Mouse (Mus musculus): Measurements from ENCODE around the gene Cklf. TPM values are rescaled to one million over a fixed set of nuclear protein-coding genes. Genes with fewer than 3 reads are reported as not detected.
"Not testable (repeated sequence)": the region's sequence is repeated elsewhere in the genome, so short reads cannot be mapped to it uniquely, and the experiment has no call there.

The Cklf gene
- polyA plus RNA-seq, 3 experiments from 2014 or later: 92.1 to 108 (median 97.9) TPM

- ATAC-seq: not testable (repeated sequence)
Observed at GRCm38 (mm10) chr8:104264271-104264935, 13.7 kb downstream of the Cklf start.

DNA sequence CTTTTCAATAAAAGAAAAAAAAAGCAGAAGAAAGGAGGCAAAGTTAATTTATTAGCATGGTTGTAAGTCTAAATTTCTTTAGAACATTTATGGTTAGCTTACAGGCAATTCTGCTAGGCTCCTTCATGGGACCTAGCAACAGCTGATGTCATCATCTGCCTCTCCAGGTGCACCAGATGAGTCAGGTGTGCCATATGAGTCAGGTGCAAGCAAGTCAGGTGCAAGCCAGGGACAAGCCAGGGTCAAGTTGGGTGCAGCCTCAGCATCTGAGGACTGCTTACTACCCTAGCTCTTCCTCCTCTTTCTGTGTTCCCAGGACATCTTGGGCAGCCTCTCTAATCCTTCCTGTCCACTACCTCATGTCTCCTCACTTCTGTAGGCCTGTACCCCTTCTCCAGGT lies 17.7 kb downstream of the Cklf start:
- no peak for ATAC-seq

DNA sequence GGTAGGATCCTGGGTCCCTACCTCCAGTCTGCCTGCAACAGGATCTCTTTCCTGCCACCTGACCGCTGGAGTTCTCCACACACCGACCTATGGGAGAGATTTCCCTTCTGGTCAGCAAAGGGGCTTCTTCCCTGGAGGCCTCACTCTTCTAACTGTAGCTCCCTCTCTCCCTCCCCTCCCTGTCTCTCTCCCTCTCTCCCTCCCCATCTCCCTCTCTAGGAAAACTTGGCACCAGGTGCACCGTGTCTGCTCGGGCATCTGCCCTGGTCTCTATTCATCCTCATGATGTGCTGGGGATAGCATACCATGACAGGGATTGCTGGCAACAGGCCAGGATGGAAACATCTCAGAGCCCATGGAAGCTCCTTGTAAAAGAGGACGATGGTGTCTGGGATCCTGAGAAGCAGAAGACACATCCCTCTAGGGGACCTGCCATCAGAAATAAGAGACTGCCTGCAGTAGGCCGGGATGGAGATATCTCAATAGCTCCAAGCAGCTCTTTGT lies 18.3 kb downstream of the Cklf start:
- ATAC-seq: no peak

DNA sequence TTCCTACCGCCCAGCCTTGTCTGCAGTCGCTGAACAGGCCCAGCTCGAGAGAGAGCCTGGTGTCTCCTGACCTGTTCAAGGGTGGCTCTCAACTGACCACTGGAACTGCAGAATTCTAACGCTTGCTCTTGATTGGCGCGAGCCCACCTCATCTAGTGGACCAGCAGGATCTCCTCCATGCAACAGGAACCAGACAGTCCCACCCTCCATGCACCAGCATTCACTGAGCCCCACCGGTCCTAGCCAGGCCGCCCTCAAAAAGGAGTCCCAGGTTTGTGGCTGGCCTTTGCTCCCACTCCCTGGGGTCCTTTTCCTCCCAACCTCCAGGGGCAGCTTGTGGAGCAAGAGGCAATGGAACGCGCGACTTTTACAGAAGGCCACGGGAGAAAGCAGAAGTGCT lies 42.4 kb downstream of the Cklf start, which contains the start of gene Cmtm2a:
Gene Cmtm2a (minus strand): TSS at position 101 of the 400 bp plus-strand sequence.
- ATAC-seq: not testable (repeated sequence)

DNA sequence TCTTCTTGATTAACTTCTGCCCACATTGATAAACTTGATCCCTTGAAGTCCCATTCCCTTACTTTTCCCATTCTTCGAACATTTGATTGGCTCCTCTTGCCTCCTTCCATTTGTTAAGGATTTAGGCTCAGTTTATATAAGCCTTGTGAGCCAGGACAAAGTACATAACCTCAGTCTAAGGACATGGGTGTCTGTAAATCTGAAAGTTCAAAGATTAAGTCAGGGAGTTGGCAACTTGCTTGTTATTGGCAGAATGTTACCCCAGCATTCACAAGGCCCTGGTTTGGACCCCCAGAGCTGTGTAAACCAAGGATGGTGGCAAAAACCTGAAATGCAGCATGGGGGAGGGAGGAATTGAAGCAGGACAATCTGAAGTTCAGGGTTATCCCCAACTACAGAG lies 43.7 kb downstream of the Cklf start:
- ATAC-seq: no peak

DNA sequence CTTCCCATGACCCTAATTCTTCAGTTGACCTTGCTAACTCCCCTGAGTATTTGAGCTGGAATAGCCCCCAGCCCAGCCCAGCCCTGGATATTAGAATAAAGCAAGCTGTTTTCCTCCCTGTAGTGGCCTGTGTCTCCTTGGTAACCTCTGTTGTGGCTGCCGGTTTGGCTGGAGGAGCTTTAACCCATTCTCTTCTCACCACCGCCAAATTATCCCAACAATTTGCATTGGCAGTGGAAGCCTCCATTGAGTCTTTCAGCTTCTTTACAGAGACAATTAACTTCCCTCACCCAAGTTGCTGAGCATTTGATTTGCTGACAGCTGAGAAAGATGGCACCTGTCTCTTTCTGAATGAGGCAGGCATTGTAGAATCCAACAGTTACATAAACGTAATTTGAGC lies 50.9 kb downstream of the Cklf start:
- ATAC-seq: not testable (repeated sequence)

- ATAC-seq: not testable (repeated sequence)
Observed at GRCm38 (mm10) chr8:104302536-104302935, 51.9 kb downstream of the Cklf start.

DNA sequence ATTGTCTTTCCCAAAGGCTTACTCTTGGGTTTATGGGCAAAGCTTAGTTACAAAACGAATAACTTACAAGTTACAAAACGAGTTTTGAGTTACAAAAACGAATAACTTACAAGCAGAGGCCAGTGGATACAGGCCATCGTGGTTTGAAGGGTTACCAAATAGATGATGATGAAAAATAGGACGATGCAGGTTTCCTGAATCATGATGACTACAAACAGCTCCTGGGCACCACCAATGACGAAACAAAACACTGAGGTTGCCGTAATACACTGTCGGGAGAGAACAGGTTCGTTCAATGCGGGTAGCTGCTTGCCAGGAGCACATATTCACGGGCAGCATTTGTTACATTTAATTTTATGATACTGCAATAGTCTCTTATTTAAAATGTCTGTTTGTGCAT lies 54.3 kb downstream of the Cklf start:
- no peak for ATAC-seq

DNA sequence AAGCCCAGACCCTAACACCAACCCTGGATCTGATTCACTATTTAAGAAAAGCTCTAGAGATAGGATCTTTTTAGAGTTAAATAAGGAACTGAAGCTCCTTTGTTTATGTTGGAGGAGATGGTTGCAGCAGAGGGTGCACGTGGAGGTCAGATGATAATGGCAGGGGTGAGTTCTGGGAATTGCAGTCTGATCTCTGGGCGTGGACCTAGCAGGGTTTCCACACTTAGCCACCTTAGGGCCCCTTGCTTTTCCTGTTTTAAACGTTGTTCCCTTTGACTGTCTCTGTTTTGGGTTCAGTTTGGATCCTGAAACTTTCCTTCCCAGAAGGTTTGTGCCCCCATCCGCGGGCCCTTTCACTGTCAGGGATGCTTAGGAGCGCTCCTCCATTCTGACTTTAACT lies 57.7 kb downstream of the Cklf start:
- ATAC-seq: not testable (repeated sequence)

DNA sequence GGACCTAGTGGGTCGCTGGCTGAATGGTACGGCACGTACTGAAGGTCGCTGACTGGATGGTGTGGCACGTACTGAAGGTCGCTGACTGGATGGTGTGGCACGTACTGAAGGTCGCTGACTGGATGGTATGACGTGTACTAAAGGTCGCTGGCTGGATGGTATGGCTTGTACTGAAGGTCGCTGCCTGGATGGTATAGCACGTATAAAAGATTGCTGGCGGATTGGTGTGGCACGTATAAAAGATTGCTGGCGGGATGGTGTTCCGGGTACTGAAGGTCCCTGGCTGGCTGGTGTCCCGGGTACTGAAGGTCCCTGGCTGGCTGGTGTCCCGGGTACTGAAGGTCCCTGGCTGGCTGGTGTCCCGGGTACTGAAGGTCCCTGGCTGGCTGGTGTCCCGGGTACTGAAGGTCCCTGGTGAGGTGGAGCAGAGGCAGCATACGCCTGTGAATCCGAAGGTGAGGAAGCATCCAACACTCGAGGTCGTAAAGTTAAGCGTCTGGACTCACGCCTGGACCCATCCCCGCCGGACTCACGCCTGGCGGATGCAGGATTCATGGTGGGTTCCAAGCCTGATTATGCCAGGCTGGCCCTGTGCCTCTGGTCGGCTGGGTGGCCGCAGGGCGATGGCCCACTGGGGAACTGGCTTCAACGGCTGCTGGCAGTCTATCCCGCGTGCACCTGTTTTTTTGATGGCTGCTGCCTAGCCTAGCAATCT lies 58.9 kb downstream of the Cklf start, which contains the start of the genes Gm45711 and Cmtm1:
Gene Gm45711 (minus strand): TSS at position 641 of the 715 bp plus-strand sequence.
Gene Cmtm1 (minus strand): TSS at position 705 of the 715 bp plus-strand sequence.
- not testable (repeated sequence) for ATAC-seq

DNA sequence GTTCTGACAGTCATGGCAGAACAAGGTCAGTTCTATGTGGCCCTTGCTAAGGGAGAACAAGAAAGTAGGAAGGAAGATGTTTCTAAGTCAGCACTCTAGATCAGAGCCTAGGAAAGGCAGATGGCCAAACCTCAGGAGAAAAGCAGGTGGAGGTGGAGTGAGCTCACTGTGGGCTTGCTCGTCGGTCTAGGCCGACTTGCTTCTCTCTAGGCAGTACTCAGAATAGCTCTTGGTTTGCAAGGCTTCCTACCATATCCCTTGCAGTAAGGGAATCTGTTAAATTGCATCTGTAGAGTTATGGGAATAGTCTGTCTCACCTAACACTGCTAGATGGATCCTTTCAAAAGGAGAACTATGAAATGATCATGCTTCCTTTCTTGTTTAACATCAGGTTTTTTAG lies 61.4 kb downstream of the Cklf start:
- not testable (repeated sequence) for ATAC-seq

GRCm38 (mm10) chr8:104313311-104313710 lies 62.6 kb downstream of the Cklf start:
- ATAC-seq: no peak

Other genes with a start within 250 kb of the Cklf start
- gene Cdh5, start 149.2 kb upstream of the Cklf start, polyA plus RNA-seq (2017; shearing (Covaris generic)): under 1 TPM in 1 of 3 experiments, not detected in 2; 0.49 TPM
- not detected for gene Bean1, start 80.4 kb upstream of the Cklf start, polyA plus RNA-seq (2017; shearing (Covaris generic))
- 10 to 100 TPM; 27.5 to 57.6 (median 55.8) TPM for gene Tk2, start 2.3 kb upstream of the Cklf start, polyA plus RNA-seq (2017; shearing (Covaris generic))
- not detected for gene Cmtm2a, start 42.3 kb downstream of the Cklf start, polyA plus RNA-seq (2017; shearing (Covaris generic))
- not detected for gene Gm45711, start 59.2 kb downstream of the Cklf start, polyA plus RNA-seq (2017; shearing (Covaris generic))
- not detected for gene Cmtm1, start 59.3 kb downstream of the Cklf start, polyA plus RNA-seq (2017; shearing (Covaris generic))
- gene Gm11020, start 70.7 kb downstream of the Cklf start, polyA plus RNA-seq (2017; shearing (Covaris generic)): not detected
- not detected for gene Cmtm2b, start 71.4 kb downstream of the Cklf start, polyA plus RNA-seq (2017; shearing (Covaris generic))
- 10 to 100 TPM; 14.7 to 21.3 (median 17.4) TPM for gene Cmtm3, start 88.5 kb downstream of the Cklf start, polyA plus RNA-seq (2017; shearing (Covaris generic))
- under 1 TPM; 0.32 to 0.78 (median 0.64) TPM for gene Cmtm4, start 144.9 kb downstream of the Cklf start, polyA plus RNA-seq (2017; shearing (Covaris generic))
- 10 to 100 TPM; 23.7 to 32.8 (median 31.2) TPM for gene Dync1li2, start 192.2 kb downstream of the Cklf start, polyA plus RNA-seq (2017; shearing (Covaris generic))

All from inflammation-experienced regulatory T-cells, adult 6 months (primary cell).